Comparison of ENCODE assay signal across 20 mouse cellular contexts in genomic region chr2:159598080-159598479, GRCm38 (mm10).
DNase-seq lines count a peak whose midpoint lies in the region; ATAC-seq lines count a peak whose summit lies in the region.
"Had no signal": no experiment of that assay in that cellular context is flagged by ENCODE, and none has a peak within 500 bp of the region (broad histone marks: within the 10 kb centered on the region; RNA-seq: fewer than 3 reads in every experiment).

No protein-coding gene starts in this region.

- H3K9ac ChIP-seq in heart, embryonic 12.5 days: no peak overlapping the region
- no peak overlapping the region for H3K9ac ChIP-seq in heart, embryonic 16.5 days (ENCODE audit: low read length)
- H3K9ac ChIP-seq: forebrain, embryonic 13.5 days; forebrain, postnatal 0 days; hindbrain, embryonic 12.5 days had no signal

- 0 out of 2 replicates have a peak overlapping the region, but pooled peaks have one; percentile 9 for H3K27ac ChIP-seq in heart, embryonic 12.5 days (ENCODE audit: poor library complexity, severe bottlenecking)
- no peak overlapping the region for H3K27ac ChIP-seq in heart, embryonic 10.5 days
- H3K27ac ChIP-seq in heart, embryonic 16.5 days (ENCODE audit: low read length): peak overlapping the region; percentile 40; the same call in 1 of the 2 replicates
- H3K27ac ChIP-seq: embryonic facial prominence, embryonic 10.5 days; forebrain, embryonic 13.5 days; hindbrain, embryonic 12.5 days had no signal

- peaks cover 3% of the 10 kb centered on the region; the same call in 1 of the 2 replicates for H3K27me3 ChIP-seq in heart, embryonic 12.5 days (replicated peaks)
- H3K27me3 ChIP-seq in heart, embryonic 10.5 days (ENCODE audit: insufficient read depth, poor library complexity, severe bottlenecking): no peaks in the 10 kb centered on the region
- no peaks in the 10 kb centered on the region for H3K27me3 ChIP-seq in heart, embryonic 16.5 days (ENCODE audit: control insufficient read depth, insufficient read depth, low read length)
- H3K27me3 ChIP-seq: forebrain, embryonic 13.5 days; hindbrain, embryonic 12.5 days; Patski had no signal

- no peaks in the 10 kb centered on the region for H3K9me3 ChIP-seq in heart, embryonic 12.5 days (replicated peaks)
- H3K9me3 ChIP-seq in heart, embryonic 10.5 days: no peaks in the 10 kb centered on the region
- H3K9me3 ChIP-seq in heart, embryonic 16.5 days (replicated peaks; ENCODE audit: control insufficient read depth, low read length): no peaks in the 10 kb centered on the region
- H3K9me3 ChIP-seq: embryonic facial prominence, embryonic 10.5 days; forebrain, embryonic 13.5 days; hindbrain, embryonic 12.5 days had no signal

- 0 out of 2 replicates have a peak, but pooled peaks have one; percentile 42 for ATAC-seq in heart, embryonic 12.5 days (ENCODE audit: insufficient number of reproducible peaks, low FRiP score)
- peak; percentile 88 for ATAC-seq in heart, embryonic 16.5 days (replicated peaks; ENCODE audit: extremely low read depth, insufficient read depth, low FRiP score)
- ATAC-seq: activated CD4-positive, CD25-positive, alpha-beta regulatory T cell, adult 4 months; forebrain, embryonic 13.5 days; forebrain, postnatal 0 days; hindbrain, embryonic 16.5 days; inflammation-experienced regulatory T-cells, adult 6 months; intestine, postnatal 0 days; Patski had no signal

- no peak overlapping the region for H3K4me2 ChIP-seq in heart, embryonic 12.5 days
- no peak overlapping the region for H3K4me2 ChIP-seq in heart, embryonic 16.5 days (ENCODE audit: low read depth, low read length)
- H3K4me2 ChIP-seq: forebrain, embryonic 13.5 days; hindbrain, embryonic 12.5 days had no signal

- WGBS in heart, embryonic 12.5 days: 17% methylated on average over 3 of the region's 3 CpGs
- 25% methylated on average over 3 of the region's 3 CpGs for WGBS in heart, embryonic 10.5 days
- WGBS in heart, embryonic 16.5 days: 9% methylated on average over 3 of the region's 3 CpGs

- DNase-seq in heart, embryonic 10.5 days (ENCODE audit: low spot score): no peak
- DNase-seq in heart, adult 8-10 months (ENCODE audit: low spot score): no peak
- DNase-seq in retina, postnatal 1 day: peak; percentile 16
- DNase-seq in retina, embryonic 14.5 days (ENCODE audit: low spot score): no peak
- DNase-seq in spleen, postnatal 14 days (ENCODE audit: low spot score in 2 of 2): no peak
- DNase-seq: adrenal gland, postnatal 14 days; cerebellum, adult 18-20 months; cerebellum, adult 9-11 months; forebrain, postnatal 0 days; gastrocnemius, postnatal 14 days had no signal

- H3K4me1 ChIP-seq in heart, embryonic 12.5 days (replicated peaks): peaks cover 12% of the 10 kb centered on the region; the same call in 1 of the 2 replicates
- peaks cover 11% of the 10 kb centered on the region for H3K4me1 ChIP-seq in heart, embryonic 10.5 days
- H3K4me1 ChIP-seq in heart, embryonic 16.5 days (ENCODE audit: control insufficient read depth, insufficient read depth, low read length): peaks cover 10% of the 10 kb centered on the region; the same call in 1 of the 2 replicates
- H3K4me1 ChIP-seq: forebrain, embryonic 13.5 days; hindbrain, embryonic 12.5 days had no signal

- H3K36me3 ChIP-seq in heart, embryonic 12.5 days: no peaks in the 10 kb centered on the region
- no peaks in the 10 kb centered on the region for H3K36me3 ChIP-seq in heart, embryonic 10.5 days
- no peaks in the 10 kb centered on the region for H3K36me3 ChIP-seq in heart, embryonic 16.5 days (ENCODE audit: control insufficient read depth, insufficient read depth)
- H3K36me3 ChIP-seq: embryonic facial prominence, embryonic 10.5 days; hindbrain, embryonic 12.5 days had no signal

- no peak overlapping the region for H3K4me3 ChIP-seq in heart, embryonic 12.5 days
- H3K4me3 ChIP-seq in heart, embryonic 10.5 days: no peak overlapping the region
- no peak overlapping the region for H3K4me3 ChIP-seq in heart, embryonic 16.5 days (ENCODE audit: low read length)
- H3K4me3 ChIP-seq: embryonic facial prominence, embryonic 10.5 days; forebrain, embryonic 13.5 days; hindbrain, embryonic 12.5 days had no signal
